Mouse (Mus musculus) cerebellum, adult (tissue): ENCODE results near the gene Pde10a.
A peak's percentile ranks its signal among the peaks of the same experiment; 100 is the strongest.

Source experiments
- ATAC-seq: cut with Nextera tagmentation; 2 replicates; pipeline ENCODE4 v1.9.2; 2017; ENCODE audit warnings: mild to moderate bottlenecking, moderate library complexity, mixed read lengths; ENCODE audit not compliant: insufficient number of reproducible peaks, low FRiP score, low TSS enrichment

Gene Pde10a

GRCm38 (mm10) chr17:8524387-8525165 is 596 bp upstream of the Pde10a start:
- ATAC-seq = peak; percentile 59

- peak; percentile 38; the same call in 1 of the 2 replicates for ATAC-seq
Observed at GRCm38 (mm10) chr17:8525971-8526740, 984 bp downstream of the Pde10a start.

- peak; percentile 19; the same call in 1 of the 2 replicates for ATAC-seq
Observed at GRCm38 (mm10) chr17:8526815-8527261, 1.7 kb downstream of the Pde10a start.

- no peak for ATAC-seq
Observed at GRCm38 (mm10) chr17:8528641-8529040, 3.5 kb downstream of the Pde10a start.

- ATAC-seq = peak; percentile 77
Observed at GRCm38 (mm10) chr17:8532609-8533008, 7.4 kb downstream of the Pde10a start.

GRCm38 (mm10) chr17:8533828-8534227 is 8.7 kb downstream of the Pde10a start:
- no peak for ATAC-seq

GRCm38 (mm10) chr17:8536522-8536921 is 11.3 kb downstream of the Pde10a start:
- no peak for ATAC-seq

GRCm38 (mm10) chr17:8538102-8538501 is 12.9 kb downstream of the Pde10a start:
- no peak for ATAC-seq

GRCm38 (mm10) chr17:8541974-8542538 is 16.9 kb downstream of the Pde10a start:
- no peak for ATAC-seq

- ATAC-seq = no peak
Observed at GRCm38 (mm10) chr17:8546366-8546765, 21.2 kb downstream of the Pde10a start.

GRCm38 (mm10) chr17:8548733-8549132 is 23.6 kb downstream of the Pde10a start:
- ATAC-seq = no peak

GRCm38 (mm10) chr17:8551641-8552040 is 26.5 kb downstream of the Pde10a start:
- no peak for ATAC-seq

GRCm38 (mm10) chr17:8552346-8553035 is 27.3 kb downstream of the Pde10a start:
- ATAC-seq = peak; percentile 75

GRCm38 (mm10) chr17:8553601-8554000 is 28.4 kb downstream of the Pde10a start:
- ATAC-seq = no peak

- ATAC-seq = peak; percentile 78
Observed at GRCm38 (mm10) chr17:8554219-8554618, 29.0 kb downstream of the Pde10a start.

GRCm38 (mm10) chr17:8555785-8556184 is 30.6 kb downstream of the Pde10a start:
- no peak for ATAC-seq

GRCm38 (mm10) chr17:8556223-8556622 is 31.1 kb downstream of the Pde10a start:
- ATAC-seq = no peak

GRCm38 (mm10) chr17:8557926-8558325 is 32.8 kb downstream of the Pde10a start:
- no peak for ATAC-seq

- no peak for ATAC-seq
Observed at GRCm38 (mm10) chr17:8562101-8562885, 37.1 kb downstream of the Pde10a start.

- ATAC-seq = no peak
Observed at GRCm38 (mm10) chr17:8562886-8563280, 37.7 kb downstream of the Pde10a start.
